Comparison of ENCODE assay signal across 24 mouse cellular contexts in genomic region chr14:74986527-74986926, GRCm38 (mm10). TPM values are rescaled to one million over a fixed set of nuclear protein-coding genes. Genes with fewer than 3 reads are reported as not detected.
DNase-seq lines count a peak whose midpoint lies in the region; ATAC-seq and TF ChIP-seq lines count a peak whose summit lies in the region.
"Had no signal": no experiment of that assay in that cellular context is flagged by ENCODE, and none has a peak within 500 bp of the region (broad histone marks: within the 10 kb centered on the region; RNA-seq: fewer than 3 reads in every experiment).

No protein-coding gene starts in this region.

- no peak for TF ChIP-seq POLR2A in CH12.LX (IDR thresholded peaks at IDR 0.05; ENCODE audit: low read depth, low read length)

- H3K9me3 ChIP-seq in CH12.LX (replicated peaks; ENCODE audit: low read length), result no peaks in the 10 kb centered on the region
- H3K9me3 ChIP-seq in stomach, postnatal 0 days (ENCODE audit: control insufficient read depth, low read length), result no peaks in the 10 kb centered on the region
- H3K9me3 ChIP-seq: embryonic facial prominence, embryonic 13.5 days; embryonic facial prominence, embryonic 15.5 days; forebrain, embryonic 10.5 days; forebrain, embryonic 12.5 days had no signal

- H3K27me3 ChIP-seq in CH12.LX (replicated peaks), result no peaks in the 10 kb centered on the region
- H3K27me3 ChIP-seq in stomach, postnatal 0 days (ENCODE audit: control insufficient read depth, insufficient read depth, low read length), result no peaks in the 10 kb centered on the region
- H3K27me3 ChIP-seq: embryonic facial prominence, embryonic 13.5 days; embryonic facial prominence, embryonic 15.5 days; forebrain, embryonic 12.5 days had no signal

- WGBS in stomach, postnatal 0 days, result 48% methylated on average over 3 of the region's 3 CpGs

- TF ChIP-seq CTCF in CH12.LX (conservative IDR thresholded peaks at IDR 0.05 in 1 of 2, IDR thresholded peaks at IDR 0.05 in 1 of 2; ENCODE audit: low read depth in 2 of 2, low read length in 2 of 2), result no peak
- TF ChIP-seq CTCF in stomach, postnatal 0 days (IDR thresholded peaks at IDR 0.05; ENCODE audit: low read depth), result no peak

- no peak for TF ChIP-seq EP300 in CH12.LX (IDR thresholded peaks at IDR 0.05; ENCODE audit: low read length)
- TF ChIP-seq EP300 in stomach, postnatal 0 days (optimal IDR thresholded peaks at IDR 0.05), result no peak

- in situ Hi-C loops in CH12.LX (cut with MboI; ENCODE audit: low pct_ligation_motif_present, low pct_unique_long_range_greater_than_20kb, low sequenced_read_pairs), result no loop called here

- H3K4me1 ChIP-seq in CH12.LX (ENCODE audit: control insufficient read depth in 1 of 2, insufficient read depth in 2 of 2), result peaks cover 14 to 44% of the 10 kb centered on the region in 2 experiments
- H3K4me1 ChIP-seq in stomach, postnatal 0 days (replicated peaks; ENCODE audit: control insufficient read depth, insufficient read depth), result no peaks in the 10 kb centered on the region
- H3K4me1 ChIP-seq: embryonic facial prominence, embryonic 13.5 days; embryonic facial prominence, embryonic 15.5 days; forebrain, embryonic 12.5 days had no signal

- H3K79me2 ChIP-seq in CH12.LX (replicated peaks; ENCODE audit: control insufficient read depth, extremely low read depth, insufficient read depth, poor library complexity, severe bottlenecking), result no peaks in the 10 kb centered on the region

- ATAC-seq in stomach, postnatal 0 days (ENCODE audit: low FRiP score, low TSS enrichment), result peak; percentile 58
- no peak for ATAC-seq in activated CD4-positive, CD25-positive, alpha-beta regulatory T cell, adult 4 months
- ATAC-seq: CD4-positive, CD25-positive, alpha-beta regulatory T cell, adult 4 months; forebrain, embryonic 14.5 days; forebrain, embryonic 16.5 days had no signal

- H3K9ac ChIP-seq in CH12.LX (ENCODE audit: insufficient read depth, low read depth), result peak overlapping the region; percentile 12; the same call in 1 of the 2 replicates
- no peak overlapping the region for H3K9ac ChIP-seq in stomach, postnatal 0 days (ENCODE audit: low read length)
- H3K9ac ChIP-seq: embryonic facial prominence, embryonic 13.5 days; embryonic facial prominence, embryonic 15.5 days; forebrain, embryonic 12.5 days had no signal

- peak; percentile 19 for DNase-seq in embryo, embryonic 10 days (ENCODE audit: low spot score)
- no peak for DNase-seq in embryo, embryonic 11 days
- peak; percentile 75 for DNase-seq in CH12.LX (ENCODE audit: extremely low read depth)
- no peak for DNase-seq in stomach, postnatal 0 days (ENCODE audit: low spot score)
- no peak for DNase-seq in layer of hippocampus, adult 18-20 months (ENCODE audit: low spot score in 2 of 2)
- DNase-seq: adrenal gland, adult 2 months; adrenal gland, postnatal 10 days; adrenal gland, postnatal 25 days; B cell, adult 2 months; cerebellum, adult 11 months; cerebellum, adult 18-20 months; cerebellum, adult 8-10 months; cerebellum, adult 9-11 months; cerebellum, postnatal 14 days; cerebellum, postnatal 36 days had no signal

- no peak overlapping the region for H3K27ac ChIP-seq in CH12.LX (ENCODE audit: insufficient read depth, low read depth)
- no peak overlapping the region for H3K27ac ChIP-seq in stomach, postnatal 0 days (replicated peaks)
- H3K27ac ChIP-seq: embryonic facial prominence, embryonic 13.5 days; embryonic facial prominence, embryonic 15.5 days; forebrain, embryonic 10.5 days; forebrain, embryonic 12.5 days had no signal

- peak overlapping the region; percentile 36 to 53 (median 45) for H3K4me3 ChIP-seq in CH12.LX (replicated peaks in 1 of 3; ENCODE audit: low read depth in 2 of 3, low read length in 2 of 3, poor library complexity in 1 of 3)
- H3K4me3 ChIP-seq in stomach, postnatal 0 days (ENCODE audit: low read depth, low read length), result no peak overlapping the region
- H3K4me3 ChIP-seq: embryonic facial prominence, embryonic 13.5 days; embryonic facial prominence, embryonic 15.5 days; erythroblast, embryonic 14.5 days; forebrain, embryonic 10.5 days; forebrain, embryonic 12.5 days had no signal

- TF ChIP-seq RAD21 in CH12.LX (IDR thresholded peaks at IDR 0.05; ENCODE audit: low read depth, low read length), result no peak

- H3K4me2 ChIP-seq in CH12.LX (ENCODE audit: insufficient read depth, low read depth, poor library complexity, severe bottlenecking), result no peak overlapping the region; the same call in 1 of the 2 replicates
- H3K4me2 ChIP-seq in stomach, postnatal 0 days (replicated peaks; ENCODE audit: low read depth), result no peak overlapping the region
- H3K4me2 ChIP-seq: embryonic facial prominence, embryonic 13.5 days; embryonic facial prominence, embryonic 15.5 days; forebrain, embryonic 12.5 days had no signal

- dilution Hi-C loops in CH12.LX (cut with MboI; ENCODE audit: extremely low pct_ligation_motif_present, extremely low pct_unique_long_range_greater_than_20kb, low sequenced_read_pairs), result no loop called here

- H3K36me3 ChIP-seq in CH12.LX (replicated peaks in 1 of 2; ENCODE audit: control insufficient read depth in 1 of 2, insufficient read depth in 1 of 2, low read length in 1 of 2), result peaks cover 0 to 15% of the 10 kb centered on the region in 2 experiments
- no peaks in the 10 kb centered on the region for H3K36me3 ChIP-seq in stomach, postnatal 0 days (ENCODE audit: control insufficient read depth, insufficient read depth, low read length)
- H3K36me3 ChIP-seq: embryonic facial prominence, embryonic 13.5 days; embryonic facial prominence, embryonic 15.5 days; forebrain, embryonic 10.5 days; forebrain, embryonic 12.5 days had no signal

TF ChIP-seq in CH12.LX, 34 proteins besides CTCF, POLR2A, EP300 and RAD21 (continues in another document):
- no peak for TF ChIP-seq ZMIZ1 (IDR thresholded peaks at IDR 0.05; ENCODE audit: low read depth, low read length)
- TF ChIP-seq RCOR1 (conservative IDR thresholded peaks at IDR 0.05; ENCODE audit: low read depth, low read length), result no peak
- no peak for TF ChIP-seq KAT2A (IDR thresholded peaks at IDR 0.05; ENCODE audit: insufficient replicate concordance, low read length)
- no peak for TF ChIP-seq E2F4 (IDR thresholded peaks at IDR 0.05; ENCODE audit: insufficient replicate concordance, low read depth, low read length)
- no peak for TF ChIP-seq UBTF (IDR thresholded peaks at IDR 0.05; ENCODE audit: low read depth, low read length)
- no peak for TF ChIP-seq IRF4 (IDR thresholded peaks at IDR 0.05; ENCODE audit: low read depth, low read length)
- no peak for TF ChIP-seq MAFK (IDR thresholded peaks at IDR 0.05; ENCODE audit: insufficient replicate concordance, low read length)
- TF ChIP-seq TCF12 (IDR thresholded peaks at IDR 0.05; ENCODE audit: low read depth, low read length), result no peak
- no peak; the same call in 1 of the 2 replicates for TF ChIP-seq MXI1 (IDR thresholded peaks at IDR 0.05; ENCODE audit: low read depth, low read length)
- peak; percentile 80 for TF ChIP-seq USF1 (IDR thresholded peaks at IDR 0.05; ENCODE audit: low read depth, low read length)
- TF ChIP-seq MAX (IDR thresholded peaks at IDR 0.05; ENCODE audit: low read length), result peak; percentile 85
- TF ChIP-seq GABPA (IDR thresholded peaks at IDR 0.05; ENCODE audit: insufficient replicate concordance, low read depth, low read length), result no peak
- TF ChIP-seq ZC3H11A (IDR thresholded peaks at IDR 0.05; ENCODE audit: low read depth, low read length), result no peak
- TF ChIP-seq PAX5 (IDR thresholded peaks at IDR 0.05; ENCODE audit: low read length), result no peak
- no peak for TF ChIP-seq MEF2A (IDR thresholded peaks at IDR 0.05; ENCODE audit: borderline replicate concordance, low read depth, low read length)
- no peak for TF ChIP-seq NRF1 (IDR thresholded peaks at IDR 0.05; ENCODE audit: low read depth, low read length)
- no peak for TF ChIP-seq SMC3 (IDR thresholded peaks at IDR 0.05; ENCODE audit: low read depth, low read length)
- TF ChIP-seq TBP (conservative IDR thresholded peaks at IDR 0.05; ENCODE audit: low read depth, low read length), result no peak
- no peak for TF ChIP-seq CHD2 (IDR thresholded peaks at IDR 0.05; ENCODE audit: low read length)
- no peak for TF ChIP-seq ELF1 (IDR thresholded peaks at IDR 0.05; ENCODE audit: low read depth, low read length)
- no peak for TF ChIP-seq HCFC1 (IDR thresholded peaks at IDR 0.05; ENCODE audit: low read depth, low read length)
- peak; percentile 78 for TF ChIP-seq USF2 (conservative IDR thresholded peaks at IDR 0.05; ENCODE audit: low read depth, low read length)
- TF ChIP-seq ETS1 (conservative IDR thresholded peaks at IDR 0.05; ENCODE audit: low read depth, low read length), result no peak
- TF ChIP-seq POLR2AphosphoS2 (IDR thresholded peaks at IDR 0.05; ENCODE audit: low read depth, low read length), result no peak
- TF ChIP-seq MYC (IDR thresholded peaks at IDR 0.05; ENCODE audit: low read depth, low read length), result no peak
- TF ChIP-seq ZKSCAN1 (IDR thresholded peaks at IDR 0.05; ENCODE audit: borderline replicate concordance, low read depth, low read length), result no peak
- TF ChIP-seq BHLHE40 (IDR thresholded peaks at IDR 0.05; ENCODE audit: low read depth, low read length), result no peak
- no peak for TF ChIP-seq JUND (conservative IDR thresholded peaks at IDR 0.05; ENCODE audit: low read depth, low read length)
- TF ChIP-seq NELFE (IDR thresholded peaks at IDR 0.05; ENCODE audit: low read depth, low read length), result no peak
- no peak for TF ChIP-seq ZNF384 (IDR thresholded peaks at IDR 0.05; ENCODE audit: low read depth, low read length)
- no peak for TF ChIP-seq JUN (IDR thresholded peaks at IDR 0.05; ENCODE audit: insufficient read depth, low read depth, low read length)
- TF ChIP-seq MAZ (IDR thresholded peaks at IDR 0.05; ENCODE audit: low read depth, low read length), result no peak

RNA-seq across cellular contexts. Expression of gene Rubcnl, which starts 29.3 kb away (rescaled TPM):
- total RNA-seq in CH12.LX (2012; rRNA removed) (23.5 and 24.9 TPM in 2 replicates), CH12.LX (2014; rRNA removed) (24.6 and 24.7 TPM in 2 replicates)
- 21.8 and 27.2 TPM in 2 replicates for polyA plus RNA-seq in CH12.LX (2012; ENCODE audit: insufficient read length, low read depth)
- 0.23 and 0.27 TPM in 2 replicates for polyA plus RNA-seq in stomach, postnatal 0 days (2015; fragmentation: Nextera tagmentation; extraction: Ambion mirVana)
- 1 to 10 TPM in 1 of 2 experiments, under 1 TPM in 1; 0.81 to 1.1 TPM for total RNA-seq in layer of hippocampus, adult 18-20 months (2021)
- 1 to 10 TPM in 1 of 2 experiments, under 1 TPM in 1; 0.12 to 1.3 TPM for polyA plus RNA-seq in activated CD4-positive, CD25-positive, alpha-beta regulatory T cell, adult 4 months (2017; shearing (Covaris generic))

RNA-seq across cellular contexts. Expression of gene Lrch1, which starts 38.9 kb away (rescaled TPM):
- total RNA-seq in CH12.LX (2012; rRNA removed) (10.3 TPM in 2 replicates), CH12.LX (2014; rRNA removed) (12.8 and 14.1 TPM in 2 replicates)
- polyA plus RNA-seq in CH12.LX (2012; ENCODE audit: insufficient read length, low read depth), result 21.6 and 23.3 TPM in 2 replicates
- 11.7 and 11.8 TPM in 2 replicates for polyA plus RNA-seq in stomach, postnatal 0 days (2015; fragmentation: Nextera tagmentation; extraction: Ambion mirVana)
- total RNA-seq in layer of hippocampus, adult 18-20 months (2021), result 10 to 100 TPM; 20.4 to 23.1 TPM
- 10 to 100 TPM; 24.1 to 24.4 TPM for polyA plus RNA-seq in activated CD4-positive, CD25-positive, alpha-beta regulatory T cell, adult 4 months (2017; shearing (Covaris generic))

Comparison
In these comparisons a context has a peak if more than half of its experiments do, and no peak if none do; other contexts are left out.
1. DNase-seq: peak in embryo, embryonic 10 days (single experiment) and CH12.LX (single experiment); none in embryo, embryonic 11 days (single experiment), stomach, postnatal 0 days (single experiment) and layer of hippocampus, adult 18-20 months (0 of 2).
2. RNA of gene Rubcnl, which starts 29.3 kb away (polyA plus RNA-seq): 21.8 to 27.2 TPM in CH12.LX; 0.12 to 1.3 TPM in activated CD4-positive, CD25-positive, alpha-beta regulatory T cell, adult 4 months and 0.23 to 0.27 TPM in stomach, postnatal 0 days; every median in the first group is over 10 times any median in the second.